In genomic region chr16:21293010-21293409, GRCm38 (mm10) we compare ENCODE assay signal across 12 mouse cellular contexts.
A peak's percentile ranks its signal among the peaks of the same experiment; 100 is the strongest.
DNase-seq lines count a peak whose midpoint lies in the region; ATAC-seq and TF ChIP-seq lines count a peak whose summit lies in the region.
"Had no signal": no experiment of that assay in that cellular context is flagged by ENCODE, and none has a peak within 500 bp of the region (broad histone marks: within the 10 kb centered on the region; RNA-seq: fewer than 3 reads in every experiment).

No protein-coding gene starts in this region.

- peak; percentile 26 for DNase-seq in gastrocnemius, postnatal 14 days
- no peak for DNase-seq in gastrocnemius, postnatal 25 days
- peak; percentile 38 for DNase-seq in kidney, postnatal 14 days
- no peak for DNase-seq in kidney, adult 2 months
- DNase-seq in embryonic facial prominence, embryonic 10.5 days (ENCODE audit: low spot score): peak; percentile 65
- DNase-seq in limb, embryonic 11.5 days (ENCODE audit: low spot score): no peak
- DNase-seq in liver: no peak
- DNase-seq: adrenal gland, postnatal 25 days; layer of hippocampus, postnatal 36 days; right cerebral cortex, postnatal 4 days had no signal

- intact Hi-C loops in gastrocnemius, postnatal 14 days (cut with DNase I; ENCODE audit: low total_unique reads): no loop called here

- no peaks in the 10 kb centered on the region for H3K36me3 ChIP-seq in kidney, adult 2 months (ENCODE audit: control insufficient read depth, insufficient read depth, low read length)
- H3K36me3 ChIP-seq in embryonic facial prominence, embryonic 10.5 days (replicated peaks): no peaks in the 10 kb centered on the region
- H3K36me3 ChIP-seq in limb, embryonic 11.5 days (ENCODE audit: control insufficient read depth, insufficient read depth, low read length): no peaks in the 10 kb centered on the region
- H3K36me3 ChIP-seq: G1E; hindbrain, embryonic 10.5 days had no signal

- H3K9me3 ChIP-seq in embryonic facial prominence, embryonic 10.5 days: no peaks in the 10 kb centered on the region
- no peaks in the 10 kb centered on the region; the same call in 1 of the 2 replicates for H3K9me3 ChIP-seq in limb, embryonic 11.5 days (ENCODE audit: control insufficient read depth, low read length)
- H3K9me3 ChIP-seq: G1E had no signal

- TF ChIP-seq CTCF in kidney, adult 2 months (conservative IDR thresholded peaks at IDR 0.05; ENCODE audit: insufficient read depth, insufficient read length, low read depth, low read length): no peak

- H3K4me1 ChIP-seq in kidney, adult 2 months (ENCODE audit: control insufficient read depth, insufficient read depth, low read length): no peaks in the 10 kb centered on the region
- peaks cover 54% of the 10 kb centered on the region for H3K4me1 ChIP-seq in embryonic facial prominence, embryonic 10.5 days
- peaks cover 28% of the 10 kb centered on the region for H3K4me1 ChIP-seq in limb, embryonic 11.5 days (ENCODE audit: control insufficient read depth, insufficient read depth, low read length)

- ATAC-seq in limb, embryonic 11.5 days (ENCODE audit: insufficient number of reproducible peaks, low FRiP score, low TSS enrichment, low read depth): no peak

- no peak for TF ChIP-seq POLR2A in kidney, adult 2 months (IDR thresholded peaks at IDR 0.05; ENCODE audit: low read depth, low read length)

- WGBS in kidney, adult 2 months: 48% methylated on average over 11 of the region's 11 CpGs
- WGBS in embryonic facial prominence, embryonic 10.5 days: 26% methylated on average over 11 of the region's 11 CpGs
- WGBS in limb, embryonic 11.5 days: 22% methylated on average over 11 of the region's 11 CpGs

- no peak overlapping the region for H3K4me2 ChIP-seq in limb, embryonic 11.5 days (ENCODE audit: low read depth, severe bottlenecking)

- H3K9ac ChIP-seq in limb, embryonic 11.5 days (ENCODE audit: low read length): 0 out of 2 replicates have a peak overlapping the region, but pooled peaks have one; percentile 18

- H3K27me3 ChIP-seq in kidney, adult 2 months (replicated peaks; ENCODE audit: control insufficient read depth, insufficient read depth, low read length): no peaks in the 10 kb centered on the region
- peaks cover 6% of the 10 kb centered on the region; the same call in 1 of the 2 replicates for H3K27me3 ChIP-seq in embryonic facial prominence, embryonic 10.5 days (replicated peaks; ENCODE audit: low read depth, poor library complexity, severe bottlenecking)
- H3K27me3 ChIP-seq in limb, embryonic 11.5 days (ENCODE audit: control insufficient read depth, insufficient read depth, low read length): no peaks in the 10 kb centered on the region

- no peak overlapping the region for H3K27ac ChIP-seq in kidney, adult 2 months (ENCODE audit: insufficient read depth, low read depth, low read length)
- H3K27ac ChIP-seq in embryonic facial prominence, embryonic 10.5 days (replicated peaks): peak overlapping the region; percentile 70
- no peak overlapping the region for H3K27ac ChIP-seq in limb, embryonic 11.5 days (replicated peaks; ENCODE audit: low read depth, low read length)

- no peak overlapping the region for H3K4me3 ChIP-seq in kidney, adult 2 months (ENCODE audit: insufficient read depth, low read depth, low read length)
- 0 out of 2 replicates have a peak overlapping the region, but pooled peaks have one; percentile 2 for H3K4me3 ChIP-seq in embryonic facial prominence, embryonic 10.5 days
- no peak overlapping the region for H3K4me3 ChIP-seq in limb, embryonic 11.5 days (ENCODE audit: low read depth, low read length)
- H3K4me3 ChIP-seq: hindbrain, embryonic 10.5 days had no signal

Comparison
In these comparisons a context has a peak if more than half of its experiments do, and no peak if none do; other contexts are left out.
1. DNase-seq: peak in gastrocnemius, postnatal 14 days (single experiment), kidney, postnatal 14 days (single experiment) and embryonic facial prominence, embryonic 10.5 days (single experiment); none in gastrocnemius, postnatal 25 days (single experiment), kidney, adult 2 months (single experiment), limb, embryonic 11.5 days (single experiment) and liver (single experiment).